Mouse (Mus musculus): ENCODE data around the gene Fance.

DNA sequence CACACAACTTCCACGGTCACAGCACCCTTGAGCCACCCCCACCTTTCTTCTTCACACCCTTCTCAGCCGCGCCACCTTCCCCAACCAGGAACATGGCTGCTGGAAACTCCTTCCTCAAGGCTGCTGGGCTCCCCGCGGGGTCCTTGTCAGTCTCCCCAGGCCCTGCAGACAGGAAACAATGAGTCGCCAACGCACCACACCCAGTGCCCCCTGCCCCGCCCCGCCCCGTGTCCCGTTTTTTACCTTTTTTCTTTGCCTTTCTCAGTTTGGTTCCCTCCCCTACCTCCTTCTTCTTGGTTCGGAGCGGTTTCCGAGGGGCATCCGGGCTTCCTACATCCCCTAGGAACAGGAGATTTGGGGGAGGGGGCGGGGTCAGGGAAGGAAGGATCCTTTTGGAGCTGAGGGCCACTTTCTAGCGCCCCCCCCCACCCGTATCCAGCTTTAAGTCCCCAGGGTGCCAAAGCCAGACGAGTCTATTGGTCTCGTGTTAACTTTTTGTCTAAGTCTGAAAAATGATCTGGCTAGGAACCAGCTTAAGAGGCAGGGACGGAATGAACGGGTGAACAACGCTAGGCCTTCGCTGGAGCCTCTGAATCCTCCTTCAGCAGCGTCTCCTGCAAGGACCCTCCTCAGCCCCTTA lies 49.5 kb downstream of the Fance start:
- TF ChIP-seq POLR2A (IDR thresholded peaks at IDR 0.05; ENCODE audit: low read depth, low read length) (no peak), CTCF (conservative IDR thresholded peaks at IDR 0.05; ENCODE audit: insufficient read depth, insufficient read length, low read depth, low read length) (no peak)

Data from kidney, adult 2 months (tissue).